Mouse (Mus musculus): ENCODE measurements around the gene Olfr1097. TPM values are rescaled to one million over a fixed set of nuclear protein-coding genes. Genes with fewer than 3 reads are reported as not detected.

The Olfr1097 gene
- not detected for total RNA-seq (2021)
- long read RNA-seq, experiment 1: 0 reads
- long read RNA-seq, experiment 2: 0 reads

DNA sequence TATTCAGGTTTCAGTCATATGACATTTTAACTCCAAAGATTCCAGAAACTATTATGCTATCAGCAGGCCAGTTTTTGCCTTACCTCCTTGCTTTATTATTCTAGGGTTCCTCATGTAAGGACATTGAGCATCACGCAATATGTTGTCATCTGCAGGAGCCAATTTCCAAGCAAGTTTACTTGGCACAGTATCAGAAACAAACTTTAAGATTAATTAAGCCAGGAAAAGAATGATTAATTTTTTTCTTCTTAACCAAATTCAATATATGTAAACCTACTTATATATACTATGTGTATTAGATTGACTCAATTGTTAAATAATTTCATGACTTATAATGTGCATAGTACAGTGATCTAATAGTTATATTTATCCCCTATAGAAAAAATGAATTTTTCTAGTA lies at the start of gene Olfr1097:
Gene Olfr1097 (minus strand): TSS at position 101 of the 400 bp plus-strand sequence.
- DNase-seq (ENCODE audit: low spot score in 2 of 2): no peak

DNA sequence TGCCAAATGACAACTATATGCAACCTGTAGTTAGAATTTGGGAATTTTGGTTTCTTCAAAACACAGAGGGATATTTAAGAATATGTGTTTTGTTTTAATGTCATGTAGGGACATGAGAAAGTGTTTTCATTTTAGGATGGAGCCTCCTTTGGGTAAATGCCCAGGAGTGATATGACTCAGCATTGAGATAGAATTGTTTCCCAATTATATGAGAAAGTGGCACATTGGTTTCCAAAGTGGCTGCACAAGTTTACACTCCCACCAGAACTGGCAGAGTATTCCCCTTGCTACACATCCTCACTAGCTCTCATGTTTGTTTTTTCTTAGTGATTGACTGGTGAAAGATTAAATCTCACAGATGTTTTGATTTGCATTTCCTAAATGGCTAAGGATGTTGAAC lies 34.5 kb upstream of the Olfr1097 start:
- no peak for DNase-seq (ENCODE audit: low spot score in 2 of 2)

DNA sequence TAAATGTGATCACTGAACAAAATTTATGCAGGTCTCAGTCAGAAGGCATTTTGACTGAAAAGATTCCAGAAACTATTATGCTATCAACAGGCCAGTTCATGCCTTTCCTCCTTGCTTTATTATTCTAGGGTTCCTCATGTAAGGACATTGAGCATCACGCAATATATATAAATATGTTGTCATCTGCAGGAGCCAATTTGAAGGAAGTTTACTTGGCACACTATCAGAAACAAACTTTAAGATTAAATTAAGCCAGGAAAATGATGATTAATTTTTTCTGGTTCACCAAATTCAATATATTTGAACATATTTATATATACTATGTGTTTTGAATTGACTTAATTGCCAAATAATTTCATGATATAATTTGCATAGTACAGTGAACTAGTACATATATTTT lies 32.4 kb upstream of the Olfr1097 start, which contains the start of gene Olfr1098:
Gene Olfr1098 (minus strand): TSS at position 101 of the 400 bp plus-strand sequence.
- DNase-seq (ENCODE audit: low spot score in 2 of 2): no peak

DNA sequence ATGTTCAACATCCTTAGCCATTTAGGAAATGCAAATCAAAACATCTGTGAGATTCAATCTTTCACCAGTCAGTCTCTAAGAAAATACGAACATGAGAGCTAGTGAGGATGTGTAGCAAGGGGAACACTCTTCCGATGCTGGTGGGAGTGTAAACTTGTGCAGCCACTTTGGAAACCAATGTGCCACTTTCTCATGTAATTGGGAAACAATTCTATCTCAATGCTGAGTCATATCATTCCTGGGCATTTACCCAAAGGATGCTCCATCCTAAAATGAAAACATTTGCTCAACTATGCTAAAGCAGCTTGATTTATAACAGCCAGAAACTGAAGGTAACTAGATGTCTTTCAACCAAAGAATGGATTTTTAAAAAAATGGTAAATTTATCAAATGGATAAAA lies 13.6 kb upstream of the Olfr1097 start:
- no peak for DNase-seq (ENCODE audit: low spot score in 2 of 2)

DNA sequence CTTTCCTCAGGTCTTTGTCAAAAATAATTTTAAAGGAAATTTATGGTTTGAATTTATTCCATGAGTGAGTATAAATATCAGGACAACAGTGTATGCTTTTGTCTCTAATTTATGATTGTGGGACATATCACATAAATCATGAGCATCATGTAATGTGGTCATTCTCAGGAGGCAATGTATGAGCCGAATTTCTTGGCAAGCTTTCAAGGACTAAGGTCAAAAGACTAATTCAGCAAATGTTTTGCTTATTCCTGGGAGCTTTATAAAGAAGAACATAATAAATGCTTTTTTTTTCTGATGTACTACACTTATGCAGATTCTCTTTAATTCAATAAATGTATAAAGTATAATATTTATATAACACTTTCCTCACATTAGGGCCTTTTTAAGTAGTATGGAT lies 17.3 kb downstream of the Olfr1097 start, which contains the start of gene Gm13723:
Gene Gm13723 (minus strand): TSS at position 101 of the 400 bp plus-strand sequence.
- DNase-seq (ENCODE audit: low spot score in 2 of 2): no peak

DNA sequence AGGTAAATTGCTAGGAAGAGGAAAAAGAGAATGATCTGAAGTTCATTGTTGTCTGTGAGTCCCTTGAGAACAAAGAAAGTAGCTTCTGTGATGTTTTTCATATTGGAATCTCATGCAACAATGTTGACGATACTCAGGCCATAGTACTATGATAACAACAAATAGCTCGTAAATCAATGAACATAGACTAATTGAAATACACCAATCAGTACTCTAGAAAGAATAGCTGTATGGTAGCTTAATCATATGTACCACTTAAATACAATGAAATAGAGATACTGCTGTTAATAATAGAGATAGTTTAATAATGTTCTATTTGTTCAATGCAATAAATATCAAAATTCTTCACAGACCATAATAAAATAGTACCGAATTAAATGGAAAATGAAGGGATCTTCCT lies 40.4 kb downstream of the Olfr1097 start, which contains the start of gene Olfr1095:
Gene Olfr1095 (minus strand): TSS at position 101 of the 400 bp plus-strand sequence.
- DNase-seq (ENCODE audit: low spot score in 2 of 2): no peak

Other genes with a start within 250 kb of the Olfr1097 start
- not detected for gene Olfr1085, start 230.2 kb downstream of the Olfr1097 start, total RNA-seq (2021)
- gene Olfr1086, start 212.1 kb downstream of the Olfr1097 start, total RNA-seq (2021): not detected
- gene Olfr1087, start 193.8 kb downstream of the Olfr1097 start, total RNA-seq (2021): not detected
- gene Olfr1089, start 158.5 kb downstream of the Olfr1097 start, total RNA-seq (2021): not detected
- gene Olfr1090, start 133.2 kb downstream of the Olfr1097 start, total RNA-seq (2021): not detected
- not detected for gene Olfr1093, start 109.7 kb downstream of the Olfr1097 start, total RNA-seq (2021)
- gene Olfr141, start 82.2 kb downstream of the Olfr1097 start, total RNA-seq (2021): not detected
- not detected for gene Olfr1094, start 67.6 kb downstream of the Olfr1097 start, total RNA-seq (2021)
- not detected for gene Olfr1095, start 40.5 kb downstream of the Olfr1097 start, total RNA-seq (2021)
- gene Gm13723, start 17.4 kb downstream of the Olfr1097 start, total RNA-seq (2021): not detected
- gene Olfr1098, start 32.3 kb upstream of the Olfr1097 start, total RNA-seq (2021): not detected
- not detected for gene Olfr1099, start 68.5 kb upstream of the Olfr1097 start, total RNA-seq (2021)
- not detected for gene Olfr1100, start 87.7 kb upstream of the Olfr1097 start, total RNA-seq (2021)
- not detected for gene Olfr1101, start 99.0 kb upstream of the Olfr1097 start, total RNA-seq (2021)
- gene Olfr1102, start 106.2 kb upstream of the Olfr1097 start, total RNA-seq (2021): not detected
- not detected for gene Olfr1104, start 134.9 kb upstream of the Olfr1097 start, total RNA-seq (2021)
- not detected for gene Olfr1105, start 144.3 kb upstream of the Olfr1097 start, total RNA-seq (2021)
- gene Olfr1106, start 160.1 kb upstream of the Olfr1097 start, total RNA-seq (2021): not detected
- gene Olfr1107, start 183.6 kb upstream of the Olfr1097 start, total RNA-seq (2021): not detected
- not detected for gene Olfr1109, start 203.8 kb upstream of the Olfr1097 start, total RNA-seq (2021)
- not detected for gene Olfr259, start 222.4 kb upstream of the Olfr1097 start, total RNA-seq (2021)
- not detected for gene Olfr1110, start 248.1 kb upstream of the Olfr1097 start, total RNA-seq (2021)